Mouse (Mus musculus): ENCODE results near the gene Srrm2.

DNA sequence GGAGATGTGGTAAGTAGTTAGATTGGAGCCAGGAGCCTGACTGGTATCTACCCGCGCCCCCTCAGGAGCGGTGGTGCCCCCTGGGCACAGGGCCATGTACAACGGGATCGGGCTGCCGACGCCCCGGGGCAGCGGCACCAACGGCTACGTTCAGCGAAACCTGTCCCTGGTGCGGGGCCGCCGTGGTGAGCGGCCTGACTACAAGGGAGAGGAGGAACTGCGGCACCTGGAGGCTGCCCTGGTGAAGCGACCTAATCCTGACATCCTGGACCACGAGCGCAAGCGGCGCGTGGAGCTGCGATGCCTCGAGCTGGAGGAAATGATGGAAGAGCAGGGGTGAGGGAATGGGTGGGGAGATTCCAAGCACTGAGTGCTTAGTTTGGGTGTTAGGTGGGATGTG, 16.5 kb downstream of the Srrm2 start:
- no peak for TF ChIP-seq EP300 (IDR thresholded peaks at IDR 0.05; ENCODE audit: low read depth)
- no peak for TF ChIP-seq CTCF (IDR thresholded peaks at IDR 0.05; ENCODE audit: low read depth)

All from liver, embryonic 14.5 days (tissue).